Mouse (Mus musculus): Measurements from ENCODE around the gene Tnfsf13. TPM values are rescaled to one million over a fixed set of nuclear protein-coding genes. Genes with fewer than 3 reads are reported as not detected.
"Not testable (repeated sequence)": the region's sequence is repeated elsewhere in the genome, so short reads cannot be mapped to it uniquely, and the experiment has no call there.

Gene Tnfsf13
- total RNA-seq (2014; fragmentation: Nextera tagmentation) (5.4 and 27.7 TPM in 2 replicates), total RNA-seq (2017) (38.0 and 41.8 TPM in 2 replicates)

DNA sequence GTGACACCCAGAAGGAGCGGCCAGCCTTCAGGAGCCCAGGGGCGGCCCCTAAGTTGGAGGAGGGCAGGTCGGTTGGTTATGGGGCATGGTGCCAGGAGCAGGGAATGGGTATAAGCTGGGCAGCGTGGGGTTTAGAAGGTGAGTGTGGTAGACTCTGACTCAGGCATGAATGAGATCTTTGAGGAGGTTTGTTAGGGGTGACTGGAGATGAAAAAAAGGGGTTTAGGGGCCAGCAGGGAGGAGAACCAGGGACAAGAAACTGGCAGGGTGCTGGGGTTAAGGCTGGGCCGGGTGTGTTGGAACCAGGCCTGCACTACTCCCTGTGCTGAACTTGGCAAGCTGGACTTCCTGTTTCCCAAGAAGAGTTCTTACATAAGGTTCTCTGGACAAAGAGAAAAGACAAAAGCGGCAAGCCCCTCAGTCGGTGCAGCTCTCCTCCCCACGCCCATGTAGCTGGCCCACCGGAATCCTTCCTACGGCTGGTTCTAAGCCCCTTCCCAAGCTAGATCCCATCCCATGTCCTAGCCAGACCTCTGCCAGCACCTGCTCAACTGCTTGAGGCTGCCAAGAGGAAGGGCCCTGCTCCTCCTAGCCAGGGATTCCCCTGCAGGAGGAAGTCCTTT lies at the start of gene Tnfsf13:
Gene Tnfsf13 (minus strand): TSS at position 259 of the 623 bp plus-strand sequence.
- peak; percentile 42 for ATAC-seq (replicated peaks; ENCODE audit: poor library complexity, severe bottlenecking)

DNA sequence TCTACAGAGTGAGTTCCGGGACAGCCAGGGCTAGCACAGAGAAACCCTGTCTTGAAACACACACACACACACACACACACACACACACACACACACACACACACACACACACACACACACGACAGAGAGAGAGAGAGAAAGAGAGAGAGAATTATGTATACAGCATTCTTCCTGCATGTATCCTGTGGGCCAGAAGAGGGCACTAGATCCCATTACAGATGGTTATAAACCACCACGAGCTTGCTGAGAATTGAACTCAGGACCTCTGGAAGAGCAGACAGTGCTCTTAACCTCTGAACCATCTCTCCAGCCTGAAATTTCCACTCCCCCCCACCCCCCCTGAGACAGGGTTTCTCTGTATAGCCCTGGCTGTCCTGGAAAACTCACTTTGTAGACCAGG lies 45.8 kb upstream of the Tnfsf13 start:
- not testable (repeated sequence) for ATAC-seq (replicated peaks; ENCODE audit: poor library complexity, severe bottlenecking)

DNA sequence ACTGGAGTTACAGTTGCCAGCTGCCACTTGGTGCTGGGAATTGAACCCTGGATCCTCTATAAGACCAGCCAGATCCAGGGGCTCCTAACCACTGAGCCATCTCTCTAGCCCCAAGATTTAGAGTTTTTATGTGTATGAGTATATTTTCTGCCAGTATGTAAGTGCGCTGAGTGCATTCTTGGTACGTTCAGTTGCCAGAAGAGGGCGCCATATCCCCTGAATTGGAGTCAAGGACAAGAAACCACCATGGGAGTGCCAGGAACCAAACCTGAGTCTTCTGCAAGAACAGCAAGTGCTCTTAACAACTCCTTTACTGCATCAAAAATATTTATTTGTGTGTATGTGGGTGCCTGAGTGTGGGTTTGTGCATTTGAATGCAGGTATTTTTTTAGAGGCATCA lies 43.5 kb upstream of the Tnfsf13 start:
- ATAC-seq (replicated peaks; ENCODE audit: poor library complexity, severe bottlenecking): peak; percentile 61

DNA sequence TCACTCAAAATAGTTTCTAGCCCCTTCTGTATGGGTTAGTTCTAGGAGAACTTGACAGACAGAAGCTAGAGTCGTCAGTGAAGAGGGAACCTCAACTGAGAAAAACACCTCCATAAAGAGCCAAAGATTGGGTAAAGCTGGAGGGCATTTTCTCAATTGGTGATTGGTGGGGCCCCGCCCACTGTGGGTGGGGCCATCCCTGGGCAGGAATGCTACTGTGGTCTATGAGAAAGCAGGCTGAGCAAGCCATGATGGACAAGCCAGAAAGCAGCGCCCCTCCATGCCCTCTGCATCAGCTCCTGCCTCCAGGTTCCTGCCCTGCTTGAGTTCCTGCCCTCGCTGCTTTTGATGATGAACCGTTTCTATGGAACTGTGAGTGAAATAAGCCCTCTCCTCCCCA lies 40.4 kb upstream of the Tnfsf13 start:
- no peak for ATAC-seq (replicated peaks; ENCODE audit: poor library complexity, severe bottlenecking)

DNA sequence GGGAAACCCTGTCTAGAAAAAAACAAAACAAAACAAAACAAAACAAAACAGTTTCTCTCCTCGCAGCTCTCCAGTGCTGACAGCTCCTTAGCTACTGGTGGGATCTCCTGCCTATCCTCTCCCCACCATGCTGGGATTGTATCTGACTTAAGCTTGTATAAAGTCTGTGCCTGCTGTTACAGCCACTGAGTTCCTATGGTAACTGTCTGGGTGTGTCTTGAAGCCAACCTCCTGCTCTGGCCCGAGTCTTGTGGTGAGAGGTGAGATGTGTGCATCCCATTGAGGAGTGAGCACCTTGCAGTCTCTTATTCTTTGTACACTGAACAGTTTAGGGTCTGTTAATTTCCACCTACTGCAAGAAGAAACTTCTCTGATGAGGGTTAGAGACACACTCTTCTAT lies 37.5 kb upstream of the Tnfsf13 start:
- ATAC-seq (replicated peaks; ENCODE audit: poor library complexity, severe bottlenecking): no peak

DNA sequence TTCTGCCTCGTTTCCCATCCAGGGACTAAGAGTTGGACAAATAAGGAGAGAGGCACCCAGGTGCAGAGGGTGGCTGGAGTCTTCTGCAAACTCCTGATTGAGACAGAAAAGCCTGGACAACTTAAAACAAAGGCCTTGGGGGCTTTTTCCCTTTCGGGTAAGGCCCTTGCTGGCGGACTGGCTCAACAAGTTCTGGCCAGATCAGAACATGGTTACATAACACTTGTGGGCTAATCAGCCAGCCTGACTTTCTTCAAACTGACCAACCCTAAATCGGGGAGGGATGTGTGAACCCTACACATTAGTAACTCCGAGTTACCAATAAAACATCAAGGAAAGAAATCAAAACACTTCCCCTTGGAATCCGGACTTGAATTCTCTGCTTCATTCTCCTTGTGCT lies 35.3 kb upstream of the Tnfsf13 start:
- no peak for ATAC-seq (replicated peaks; ENCODE audit: poor library complexity, severe bottlenecking)

DNA sequence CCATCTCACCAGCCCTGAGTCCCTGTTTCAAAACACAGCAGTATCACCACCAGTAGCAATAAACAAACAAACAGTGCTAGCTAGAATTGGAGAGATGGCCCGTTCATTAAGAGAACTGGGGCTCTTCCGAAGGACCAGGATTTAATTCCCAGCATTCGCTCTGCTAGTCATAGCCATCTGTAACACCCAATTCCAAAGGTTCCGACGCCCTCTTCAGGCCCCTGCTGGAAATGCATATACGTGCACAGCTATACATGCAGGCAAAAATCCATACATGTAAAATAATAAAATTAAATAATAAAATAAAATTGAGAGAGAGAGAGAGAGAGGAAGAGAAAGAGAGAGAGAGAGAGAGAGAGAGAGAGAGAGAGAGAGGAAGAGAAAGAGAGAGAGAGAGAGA lies 33.8 kb upstream of the Tnfsf13 start:
- no peak for ATAC-seq (replicated peaks; ENCODE audit: poor library complexity, severe bottlenecking)

DNA sequence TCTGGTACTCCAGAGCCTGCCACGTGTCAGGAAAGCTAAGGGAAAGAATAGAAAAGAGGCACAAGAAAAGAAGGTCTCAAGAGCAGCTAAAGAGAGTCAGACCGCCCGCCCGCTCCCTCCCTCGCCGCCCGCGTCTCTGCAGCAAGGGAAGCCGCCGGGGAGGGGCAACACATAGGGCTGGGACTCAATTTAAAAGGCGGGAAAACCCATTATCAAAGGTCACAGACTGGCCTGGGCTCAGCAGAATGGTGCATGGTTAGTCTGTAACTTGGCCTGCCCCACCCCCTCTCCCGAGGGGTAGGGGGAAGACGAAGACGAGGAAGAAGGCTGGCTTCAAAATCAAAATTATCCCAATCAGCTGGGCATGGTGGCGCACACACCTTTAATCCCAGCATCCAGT lies 33.1 kb upstream of the Tnfsf13 start:
- no peak for ATAC-seq (replicated peaks; ENCODE audit: poor library complexity, severe bottlenecking)

DNA sequence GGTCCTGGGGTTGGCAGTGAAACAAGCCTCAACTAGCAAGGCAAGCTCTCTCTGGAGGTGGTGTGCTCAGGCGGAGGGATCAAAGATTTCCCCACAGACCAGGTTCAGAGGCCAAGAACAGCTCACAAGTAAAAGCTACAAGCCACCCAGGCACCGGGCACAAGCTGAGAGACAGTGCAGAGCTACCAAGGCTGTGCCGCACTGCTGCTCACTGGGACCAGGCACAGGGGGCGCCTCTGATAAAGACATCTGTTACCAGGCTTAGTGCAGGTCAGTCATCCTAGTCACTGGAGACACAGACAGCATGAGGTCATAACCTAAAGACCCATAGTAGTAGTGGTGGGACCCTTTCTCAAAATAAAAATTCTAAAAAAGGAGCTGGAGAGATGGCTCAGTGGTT lies 31.4 kb upstream of the Tnfsf13 start:
- ATAC-seq (replicated peaks; ENCODE audit: poor library complexity, severe bottlenecking): no peak

DNA sequence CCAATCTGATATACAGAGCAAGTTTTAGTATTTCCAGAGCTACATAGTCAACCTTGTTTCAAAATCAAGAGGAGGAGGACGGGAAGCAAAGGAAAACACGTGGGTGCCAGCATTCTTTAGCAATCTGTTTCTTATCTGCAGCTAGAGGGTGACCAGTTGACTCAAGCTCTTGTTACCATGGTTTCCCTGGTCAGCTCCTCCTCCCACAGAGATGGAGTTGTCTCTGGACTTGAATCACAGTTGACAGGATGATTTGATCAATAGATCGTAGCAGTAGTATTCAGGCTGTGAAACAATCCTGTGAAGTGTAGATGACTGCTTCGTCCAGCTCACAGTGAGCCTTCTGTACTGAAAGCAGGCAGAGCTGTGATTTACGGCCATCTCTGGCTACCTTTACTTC lies 30.3 kb upstream of the Tnfsf13 start:
- ATAC-seq (replicated peaks; ENCODE audit: poor library complexity, severe bottlenecking): no peak

DNA sequence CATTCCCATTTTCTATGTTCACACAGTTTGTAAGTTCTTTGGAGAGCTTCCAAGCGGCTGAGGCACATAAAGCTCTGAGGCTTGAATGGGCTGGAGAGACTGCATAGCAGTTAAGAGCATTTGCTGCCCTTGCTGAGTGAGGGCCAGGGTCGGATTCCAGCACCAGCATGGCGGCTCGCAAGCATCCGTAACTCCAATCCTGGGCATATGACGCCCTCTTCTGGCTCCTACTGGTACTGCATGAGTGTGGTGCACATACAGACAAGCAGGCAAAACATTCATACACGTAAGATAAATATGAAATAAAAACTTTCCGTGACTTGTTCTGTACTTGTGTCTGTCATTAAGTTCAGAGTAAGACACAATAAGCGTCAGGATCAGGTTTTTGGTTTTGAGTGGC lies 29.9 kb upstream of the Tnfsf13 start:
- 0 out of 2 replicates have a peak, but pooled peaks have one; percentile 35 for ATAC-seq (replicated peaks; ENCODE audit: poor library complexity, severe bottlenecking)

DNA sequence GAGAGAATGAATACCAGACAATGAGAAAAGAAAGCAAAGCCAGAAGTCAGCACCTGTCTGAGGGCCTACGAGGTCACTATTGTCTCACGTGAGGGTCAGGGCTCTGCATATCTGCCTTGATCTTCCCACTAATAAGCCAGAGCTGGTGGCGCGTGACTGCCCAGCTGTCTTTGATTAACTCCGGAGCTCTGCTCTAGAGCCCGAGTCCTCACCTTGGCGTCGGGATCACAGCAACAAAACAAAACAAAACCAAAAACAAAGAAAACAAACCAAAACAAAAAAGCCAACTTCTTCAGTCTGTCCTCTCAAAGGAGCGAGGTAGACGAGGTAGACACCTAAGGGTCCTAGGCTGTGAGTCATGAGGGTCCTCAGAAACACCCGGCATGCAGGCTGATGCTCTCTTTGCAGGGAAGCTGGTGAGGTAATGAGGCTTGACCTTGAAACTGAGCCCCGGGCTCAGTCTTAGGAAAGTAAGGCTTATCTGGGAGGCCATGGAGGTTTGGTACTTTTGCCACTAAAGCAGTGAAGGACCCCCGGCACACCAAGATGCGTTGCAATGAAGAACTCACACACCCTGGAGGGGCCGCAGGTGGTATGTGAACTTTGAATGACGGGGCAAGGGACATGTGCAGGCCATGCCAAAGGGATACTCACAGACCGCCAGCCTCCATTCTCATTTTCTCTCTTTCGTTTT lies 29.2 kb upstream of the Tnfsf13 start:
- ATAC-seq (replicated peaks; ENCODE audit: poor library complexity, severe bottlenecking): no peak

DNA sequence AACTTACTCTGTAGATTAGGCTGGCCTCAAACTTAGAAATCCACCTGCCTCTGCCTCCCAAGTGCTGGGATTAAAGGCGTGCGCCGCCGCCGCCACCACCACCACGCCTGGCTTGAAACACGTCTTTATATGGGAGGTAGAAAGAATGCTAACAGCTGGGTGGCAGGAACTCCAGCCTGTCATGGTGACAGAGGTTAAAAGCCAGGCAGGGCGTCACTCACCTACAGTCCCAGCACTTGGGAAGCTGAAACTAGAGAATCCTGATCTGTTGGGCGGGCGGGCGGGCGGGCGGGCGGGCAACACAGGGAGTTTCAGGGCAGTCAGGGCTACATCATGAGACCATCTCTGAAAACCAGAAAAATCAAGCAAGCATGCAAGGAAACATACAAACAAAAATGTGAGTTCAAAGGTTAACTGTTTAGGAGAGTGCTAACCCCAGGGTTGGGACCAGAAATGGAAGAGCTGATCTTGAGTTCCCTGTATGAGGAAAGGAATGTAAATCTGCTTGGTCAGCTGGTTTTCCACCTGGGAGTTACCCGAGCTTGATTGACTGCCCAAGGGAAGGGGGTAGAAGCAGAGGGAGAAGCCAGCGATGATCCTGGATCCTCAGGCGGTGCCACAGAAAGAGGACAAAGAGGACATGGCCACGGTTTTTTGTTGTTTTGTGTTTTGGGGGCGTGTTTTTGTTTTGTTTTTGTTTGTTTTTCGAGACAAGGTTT lies 27.5 kb upstream of the Tnfsf13 start:
- ATAC-seq (replicated peaks; ENCODE audit: poor library complexity, severe bottlenecking): no peak

DNA sequence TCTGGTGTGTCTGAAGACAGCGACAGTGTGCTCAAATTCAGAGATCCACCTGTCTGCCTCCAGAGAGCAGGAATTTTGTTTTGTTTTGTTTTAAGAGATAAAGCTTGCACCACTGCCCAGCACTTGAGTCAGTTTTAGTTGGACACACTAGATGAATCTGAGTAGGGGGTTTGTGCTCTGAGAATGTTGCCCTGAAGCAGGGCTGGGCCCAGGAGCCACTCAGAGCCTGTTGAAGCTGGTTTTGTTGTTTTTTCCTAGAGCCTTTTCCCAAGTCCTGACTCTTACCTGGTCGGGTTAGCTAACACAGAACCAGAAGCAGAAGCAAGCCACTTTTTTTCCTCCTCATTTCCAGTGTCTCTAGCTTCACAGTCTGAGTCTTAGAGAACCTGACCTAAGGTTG lies 25.5 kb upstream of the Tnfsf13 start:
- ATAC-seq (replicated peaks; ENCODE audit: poor library complexity, severe bottlenecking): no peak

DNA sequence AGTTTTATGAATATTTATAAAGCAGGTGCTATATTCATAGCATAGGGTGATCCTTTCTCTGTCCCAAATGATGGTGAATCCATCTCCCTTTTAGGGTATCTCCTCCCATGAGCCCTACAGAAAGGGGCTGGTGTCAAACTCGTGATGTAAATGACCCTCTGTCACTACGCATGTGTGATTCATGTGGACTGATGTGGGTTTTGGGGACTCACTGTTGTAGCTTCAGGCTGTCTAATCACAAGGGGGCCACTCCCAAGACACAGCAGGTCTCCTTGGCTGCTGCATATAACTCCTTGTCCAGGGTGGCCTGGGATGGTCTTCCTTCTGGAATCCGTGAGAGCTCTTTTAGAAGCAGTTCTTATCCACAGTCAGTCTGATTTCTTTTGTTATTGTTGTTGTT lies 24.9 kb upstream of the Tnfsf13 start:
- no peak for ATAC-seq (replicated peaks; ENCODE audit: poor library complexity, severe bottlenecking)

DNA sequence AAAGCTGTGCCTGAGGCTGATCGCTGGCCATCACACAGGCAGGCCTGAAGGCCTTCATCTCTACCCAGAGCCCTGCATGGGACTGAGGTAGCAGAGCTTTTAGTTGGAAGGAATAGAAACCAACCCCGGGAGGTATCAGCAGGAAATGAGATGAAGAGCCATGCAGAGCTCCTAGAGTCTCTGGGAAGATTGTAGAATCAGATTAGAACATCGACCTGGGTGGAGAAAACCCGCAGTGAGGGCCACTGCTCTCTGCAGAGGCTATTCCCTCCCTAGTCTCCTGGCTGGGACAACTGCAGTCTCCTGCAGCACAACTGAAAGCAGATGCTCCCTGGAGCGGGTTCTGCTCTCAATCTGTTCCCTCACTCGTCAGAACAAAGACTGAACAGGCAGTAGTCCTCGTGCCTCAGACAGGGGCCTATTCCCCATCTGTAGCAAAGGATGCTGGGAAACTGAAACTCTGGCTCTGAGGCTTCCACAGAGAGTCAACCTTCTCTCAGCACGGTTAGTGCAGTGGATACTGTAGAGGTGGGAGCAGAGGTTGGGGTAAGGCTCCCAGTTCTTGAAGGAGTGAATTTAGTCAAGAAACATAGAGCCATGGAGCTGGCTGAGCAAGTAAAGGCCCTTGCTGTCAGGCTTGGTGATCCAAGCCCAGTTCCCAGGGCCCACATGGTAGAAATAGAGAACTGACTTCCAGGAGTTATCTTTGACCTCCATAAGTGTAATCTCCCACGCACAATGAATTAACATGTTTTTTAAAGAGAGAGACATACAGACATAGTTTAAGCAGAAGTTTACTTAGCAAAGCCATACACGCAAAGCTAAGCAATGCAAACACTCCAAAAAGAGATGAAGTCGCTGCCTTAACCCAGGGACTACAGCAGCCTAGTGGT lies 24.2 kb upstream of the Tnfsf13 start:
- ATAC-seq (replicated peaks; ENCODE audit: poor library complexity, severe bottlenecking): no peak

DNA sequence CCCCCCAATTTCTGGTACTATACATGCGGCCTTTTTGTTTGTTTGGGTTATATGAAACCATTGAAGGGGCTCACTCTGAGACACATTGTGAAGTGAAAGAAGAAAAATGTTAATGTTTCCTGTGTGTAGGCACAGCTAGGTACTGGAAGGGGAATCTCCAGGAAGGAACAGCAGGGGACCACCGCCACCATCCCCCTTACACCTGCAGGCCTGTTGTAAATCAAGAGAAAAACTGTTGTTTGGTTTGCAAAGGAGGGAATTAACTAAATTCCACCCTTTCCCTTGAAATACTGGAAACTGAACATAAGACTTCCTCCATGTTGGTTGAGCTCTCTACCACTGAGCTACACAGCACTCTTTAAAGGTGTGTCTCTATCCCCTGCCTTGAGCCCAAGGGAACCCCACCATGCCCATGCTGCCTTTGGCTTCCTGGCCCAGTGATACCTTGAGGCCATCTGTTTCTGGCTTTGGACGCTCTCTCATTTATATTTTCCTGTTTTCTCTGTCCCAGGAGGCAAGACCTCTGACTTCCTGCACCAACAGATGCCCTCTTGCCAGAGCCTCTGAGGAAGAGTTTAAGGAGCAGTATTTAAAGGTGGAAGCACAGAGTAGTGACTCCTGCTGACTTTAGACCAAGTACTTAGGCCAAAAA lies 23.2 kb upstream of the Tnfsf13 start:
- ATAC-seq (replicated peaks; ENCODE audit: poor library complexity, severe bottlenecking): no peak

DNA sequence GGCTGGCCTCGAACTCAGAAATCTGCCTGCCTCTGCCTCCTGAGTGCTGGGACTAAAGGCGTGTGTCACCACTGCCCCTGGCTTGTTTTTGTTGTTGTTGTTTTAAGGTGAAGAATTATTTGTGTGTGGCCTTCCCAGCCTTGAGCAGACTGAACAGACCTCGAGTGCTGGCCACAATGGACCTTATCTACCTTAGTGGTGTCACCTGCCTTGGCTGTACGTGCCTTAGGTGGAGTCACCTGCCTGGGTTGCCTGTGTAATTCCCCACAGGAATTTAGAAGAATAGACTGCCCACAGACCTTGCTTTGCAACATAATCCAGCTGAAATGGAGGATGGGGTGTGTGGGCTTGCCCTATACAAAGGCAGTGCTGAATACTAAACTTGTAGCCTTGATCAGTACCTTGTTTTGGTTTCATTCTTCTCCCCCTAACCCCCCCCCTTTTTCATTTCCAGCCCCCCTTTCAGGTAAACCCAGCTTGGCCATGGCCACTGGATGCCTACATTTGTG lies 22.3 kb upstream of the Tnfsf13 start:
- ATAC-seq (replicated peaks; ENCODE audit: poor library complexity, severe bottlenecking): no peak

DNA sequence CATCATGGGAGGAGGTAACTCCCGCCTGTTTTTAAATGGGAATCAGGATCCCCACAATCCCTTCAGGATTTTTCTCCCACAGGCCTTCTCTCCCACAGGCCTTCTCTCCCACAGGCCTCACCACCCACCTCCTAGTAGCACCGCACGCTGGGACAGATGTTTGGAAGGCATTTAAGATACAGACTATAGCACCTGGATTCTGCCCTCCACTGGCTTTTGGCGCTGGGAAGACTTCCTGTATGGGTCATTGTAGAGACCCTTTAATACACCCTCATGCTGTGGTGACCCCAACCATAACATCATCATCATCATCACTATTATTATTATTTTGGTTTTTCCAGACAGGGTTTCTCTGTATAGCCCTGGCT lies 21.9 kb upstream of the Tnfsf13 start:
- no peak for ATAC-seq (replicated peaks; ENCODE audit: poor library complexity, severe bottlenecking)
